Mouse (Mus musculus) forebrain, postnatal 0 days (tissue): Measurements from ENCODE around the gene Mup8. TPM values are rescaled to one million over a fixed set of nuclear protein-coding genes. Genes with fewer than 3 reads are reported as not detected.
"Not testable (repeated sequence)": the region's sequence is repeated elsewhere in the genome, so short reads cannot be mapped to it uniquely, and the experiment has no call there.

Source experiments
- ATAC-seq: fragments of 200-750 bp; cut with Nextera tagmentation; 2 replicates; pipeline ENCODE4 v1.8.0; 2017; ENCODE audit warnings: mild to moderate bottlenecking, moderate library complexity
- DNase-seq: peaks from one replicate; pipeline ENCODE4 v3.0.0-alpha.2; 2015
- H3K27ac ChIP-seq: fragments of 300-500 bp; sonication (generic); 2 replicates; pipeline ENCODE4 v1.5.1; 2014; ENCODE audit warnings: low read depth, mild to moderate bottlenecking, antibody characterized with exemption, low read length, moderate library complexity, mixed read lengths
- H3K27me3 ChIP-seq: fragments of 300-500 bp; sonication (generic); 2 replicates; pipeline ENCODE4 v1.6.1; 2014; ENCODE audit warnings: mild to moderate bottlenecking, low read length, mixed read lengths; ENCODE audit not compliant: insufficient read depth
- H3K36me3 ChIP-seq: fragments of 300-500 bp; sonication (generic); 2 replicates; pipeline ENCODE4 v1.6.1; 2014; ENCODE audit warnings: mild to moderate bottlenecking, moderate library complexity; ENCODE audit not compliant: insufficient read depth
- H3K4me1 ChIP-seq: fragments of 300-500 bp; sonication (generic); 2 replicates; pipeline ENCODE4 v1.6.1; 2014; ENCODE audit warnings: antibody characterized with exemption; ENCODE audit not compliant: insufficient read depth
- H3K4me2 ChIP-seq: fragments of 300-500 bp; sonication (generic); 2 replicates; pipeline ENCODE4 v1.6.1; 2014; ENCODE audit warnings: low read depth, mild to moderate bottlenecking, moderate library complexity
- H3K4me3 ChIP-seq: fragments of 300-500 bp; sonication (generic); 2 replicates; pipeline ENCODE4 v1.5.1; 2014; ENCODE audit warnings: low read depth, low read length, mixed read lengths
- H3K9ac ChIP-seq: fragments of 300-500 bp; sonication (generic); 2 replicates; pipeline ENCODE4 v1.6.1; 2014; ENCODE audit warnings: mild to moderate bottlenecking
- H3K9me3 ChIP-seq: fragments of 300-500 bp; sonication (generic); 2 replicates; pipeline ENCODE4 v1.6.1; 2016; ENCODE audit warnings: low read length
- WGBS: fragments of 180-500 bp; shearing (Covaris S2); extraction: QIAGEN DNeasy Blood & Tissue Kit; methylation state at CpG from one replicate; pipeline ENCODE4 v1.1.7; 2014; 5-methylcytosine and 5-hydroxymethylcytosine counted together
- polyA plus RNA-seq: library from polyadenylated mRNA; unstranded; fragments of >200 nt; fragmentation: Nextera tagmentation; extraction: Ambion mirVana; gene quantifications from 2 replicates; pipeline ENCODE4 v1.2.1, GENCODE M21; 2015
- total RNA-seq: library from RNA; depleted of rRNA; stranded (reverse); fragments of >200 nt; gene quantifications from 2 replicates; pipeline ENCODE4 v1.2.3, GENCODE M21; 2014; rRNA removed

Mup8 gene
- total RNA-seq (not detected in 2 replicates), polyA plus RNA-seq (not detected in 2 replicates)

DNA sequence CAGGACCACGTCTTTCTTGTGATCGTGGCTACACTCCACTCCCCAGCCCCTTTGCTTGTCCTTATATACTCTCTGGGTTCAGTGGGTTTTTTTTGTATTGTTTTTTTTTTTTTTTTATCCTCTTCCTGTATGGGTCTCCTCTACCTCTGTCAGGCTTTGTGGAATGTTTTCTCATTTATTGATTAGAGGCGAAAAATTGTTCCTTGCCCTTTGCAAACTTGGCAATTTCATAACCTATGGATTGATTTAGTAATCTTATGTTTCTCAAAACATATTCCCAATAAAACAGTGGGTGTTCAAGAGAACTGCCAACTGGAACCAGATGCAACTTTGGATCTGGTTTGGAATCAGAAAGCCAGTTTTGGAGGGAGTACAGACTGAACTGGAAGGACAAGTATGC lies at the start of gene Mup8:
Gene Mup8, minus strand, starts transcription at position 101 of the 400 bp plus-strand sequence.
- not testable (repeated sequence) for H3K9me3 ChIP-seq, ATAC-seq, DNase-seq, H3K9ac ChIP-seq, H3K27ac ChIP-seq, H3K4me1 ChIP-seq, H3K4me2 ChIP-seq, H3K36me3 ChIP-seq, H3K4me3 ChIP-seq, H3K27me3 ChIP-seq
- 89% methylated on average over 2 of the region's 3 CpGs for WGBS

DNA sequence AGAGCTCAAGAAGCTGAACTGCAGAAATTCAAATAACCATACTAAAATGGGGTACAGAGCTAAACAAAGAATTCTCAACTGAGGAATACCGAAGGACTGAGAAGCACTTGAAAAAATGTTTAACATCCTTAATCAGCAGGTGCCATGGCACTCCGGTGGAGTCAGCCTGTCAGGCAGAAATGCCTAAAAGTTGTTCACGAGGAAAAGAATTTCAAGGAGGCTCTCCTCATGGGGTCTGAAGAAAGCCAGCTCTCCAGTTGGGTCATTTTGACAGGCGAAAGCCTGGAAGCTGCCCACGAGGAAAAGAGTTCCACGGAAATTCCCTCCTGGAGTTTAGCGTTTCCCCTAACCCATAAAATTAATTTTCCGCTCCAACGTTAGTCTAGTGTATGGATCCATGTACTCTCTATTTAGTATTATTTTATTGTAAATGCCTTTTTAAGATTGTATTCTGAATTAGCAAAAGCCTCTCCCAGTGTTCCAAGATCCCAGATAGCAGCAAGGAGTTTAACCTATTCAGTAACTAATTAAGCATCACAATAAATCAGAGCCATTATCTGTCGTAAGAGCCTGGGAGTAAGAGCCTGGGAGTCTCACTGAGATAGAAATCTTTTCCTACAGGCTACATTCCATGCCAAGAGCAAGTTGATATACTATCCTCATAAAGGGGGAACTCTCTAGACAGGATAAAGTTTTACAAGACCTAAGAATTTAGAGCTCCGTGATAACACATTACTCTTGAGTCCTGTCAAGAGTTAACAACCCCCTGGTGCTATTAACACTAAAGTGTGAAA lies 43.8 kb upstream of the Mup8 start:
- 80% methylated on average over 10 of the region's 11 CpGs for WGBS
- not testable (repeated sequence) for H3K4me3 ChIP-seq, ATAC-seq

DNA sequence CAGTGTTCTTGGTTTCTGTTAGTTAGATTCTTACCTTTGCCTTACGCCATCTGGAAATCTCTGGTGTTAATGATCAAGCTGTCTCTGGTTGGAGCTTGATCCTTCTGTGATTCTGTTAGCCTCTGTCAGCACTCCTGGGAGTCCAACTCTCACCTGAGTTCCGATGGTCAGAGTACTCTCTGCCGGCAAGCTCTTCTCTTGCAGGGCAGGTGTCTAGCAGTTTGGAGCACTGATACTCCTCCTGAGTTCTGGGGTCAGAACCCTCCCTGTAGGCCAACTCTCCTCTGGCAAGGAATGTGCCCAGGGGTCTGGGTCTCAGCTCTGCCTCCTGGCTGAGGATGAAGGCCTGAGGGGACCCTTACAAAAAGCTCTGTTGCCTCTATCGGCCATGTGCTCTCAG lies 40.3 kb upstream of the Mup8 start:
- not testable (repeated sequence) for H3K36me3 ChIP-seq, H3K27ac ChIP-seq, H3K9ac ChIP-seq, H3K4me1 ChIP-seq, H3K4me2 ChIP-seq, H3K27me3 ChIP-seq, DNase-seq, H3K4me3 ChIP-seq, H3K9me3 ChIP-seq, ATAC-seq
- 98% methylated on average over 3 of the region's 4 CpGs for WGBS

More for the DNA sequence above, 43.8 kb upstream of the Mup8 start:
- H3K4me1 ChIP-seq, H3K9me3 ChIP-seq, H3K4me2 ChIP-seq, H3K9ac ChIP-seq, H3K27ac ChIP-seq, DNase-seq, H3K27me3 ChIP-seq, H3K36me3 ChIP-seq: not testable (repeated sequence)

Other genes with a start within 250 kb of the Mup8 start
- not detected in 2 replicates for gene Mup7, start 152.1 kb downstream of the Mup8 start, total RNA-seq
- gene Mup7, start 152.1 kb downstream of the Mup8 start, polyA plus RNA-seq, result not detected in 2 replicates
- gene Mup2, start 68.3 kb downstream of the Mup8 start, total RNA-seq, result not detected in 2 replicates
- not detected in 2 replicates for gene Mup2, start 68.3 kb downstream of the Mup8 start, polyA plus RNA-seq
- gene Mup9, start 199.4 kb upstream of the Mup8 start, total RNA-seq, result not detected in 2 replicates
- not detected in 2 replicates for gene Mup9, start 199.4 kb upstream of the Mup8 start, polyA plus RNA-seq